Mouse (Mus musculus) brain, embryonic 14.5 days (tissue): ENCODE measurements around the gene Foxr2. TPM values are rescaled to one million over a fixed set of nuclear protein-coding genes. Genes with fewer than 3 reads are reported as not detected.

Source experiments
- DNase-seq: peaks from one replicate; pipeline ENCODE4 v3.0.0-alpha.2; 2011; ENCODE audit warnings: low read depth
- CTCF ChIP-seq: fragments of 200-500 bp; IDR thresholded peaks from 2 replicates; pipeline ENCODE4 v1.5.1; 2012; ENCODE audit warnings: inconsistent platforms, mild to moderate bottlenecking, moderate library complexity, borderline replicate concordance; ENCODE audit not compliant: insufficient read depth, insufficient read length; ENCODE audit errors: extremely low read depth
- POLR2A ChIP-seq: fragments of 200-500 bp; IDR thresholded peaks from 2 replicates; pipeline ENCODE4 v1.6.1; 2012; ENCODE audit warnings: mild to moderate bottlenecking, inconsistent platforms, borderline replicate concordance; ENCODE audit not compliant: poor library complexity, insufficient read depth, insufficient read length, severe bottlenecking; ENCODE audit errors: extremely low read depth
- polyA plus RNA-seq: library from polyadenylated mRNA; depleted of rRNA; stranded (reverse); fragments of >200 nt; gene quantifications from 2 replicates; pipeline ENCODE4 v1.2.3, GENCODE M21; 2012; rRNA removed

Foxr2 gene
- polyA plus RNA-seq: 1.3 and 1.6 TPM in 2 replicates

DNA sequence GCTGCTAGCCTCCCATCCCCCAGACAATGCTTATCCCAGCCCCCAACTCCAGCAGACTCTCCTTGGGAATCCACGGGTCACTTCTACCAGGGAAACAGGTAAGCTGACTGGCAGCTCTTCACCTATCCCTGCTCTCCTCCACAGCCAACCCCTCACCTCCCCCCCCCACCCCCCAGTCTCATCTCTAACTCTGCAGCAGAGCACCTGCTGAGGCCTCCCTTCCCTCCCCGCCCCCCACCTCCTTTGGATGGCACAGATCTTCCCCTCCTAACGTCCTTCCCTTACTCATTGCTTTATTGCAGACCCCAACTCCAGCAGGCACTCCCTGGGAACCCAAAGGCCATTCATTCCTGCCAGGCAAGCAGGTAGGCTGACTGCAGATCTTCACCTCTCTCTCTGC is at the start of gene Foxr2:
Gene Foxr2 (plus strand): TSS at position 301 of the 400 bp plus-strand sequence.
- DNase-seq: no peak
- TF ChIP-seq POLR2A: no peak
- TF ChIP-seq CTCF: no peak

DNA sequence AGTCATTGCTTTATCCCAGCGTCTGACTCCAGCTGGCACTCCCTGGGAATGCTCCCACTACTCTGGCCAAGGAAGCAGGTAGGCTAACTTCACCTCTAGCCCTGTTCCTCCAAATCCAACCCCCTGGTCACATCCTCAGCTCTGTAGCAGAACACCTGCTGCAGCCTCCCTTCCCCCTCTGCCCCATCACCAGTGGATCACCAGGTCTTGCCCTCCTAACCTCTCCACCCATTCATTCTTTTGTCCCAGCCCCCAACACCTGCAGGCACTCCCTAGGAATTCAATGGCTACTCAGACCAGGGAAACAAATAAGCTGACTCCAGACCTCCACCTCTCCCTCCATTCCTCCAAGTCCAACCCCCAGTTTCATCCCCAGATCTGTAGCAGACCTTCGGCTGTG is 427 bp downstream of the Foxr2 start:
- TF ChIP-seq POLR2A (no peak), CTCF (no peak)
- DNase-seq: no peak

DNA sequence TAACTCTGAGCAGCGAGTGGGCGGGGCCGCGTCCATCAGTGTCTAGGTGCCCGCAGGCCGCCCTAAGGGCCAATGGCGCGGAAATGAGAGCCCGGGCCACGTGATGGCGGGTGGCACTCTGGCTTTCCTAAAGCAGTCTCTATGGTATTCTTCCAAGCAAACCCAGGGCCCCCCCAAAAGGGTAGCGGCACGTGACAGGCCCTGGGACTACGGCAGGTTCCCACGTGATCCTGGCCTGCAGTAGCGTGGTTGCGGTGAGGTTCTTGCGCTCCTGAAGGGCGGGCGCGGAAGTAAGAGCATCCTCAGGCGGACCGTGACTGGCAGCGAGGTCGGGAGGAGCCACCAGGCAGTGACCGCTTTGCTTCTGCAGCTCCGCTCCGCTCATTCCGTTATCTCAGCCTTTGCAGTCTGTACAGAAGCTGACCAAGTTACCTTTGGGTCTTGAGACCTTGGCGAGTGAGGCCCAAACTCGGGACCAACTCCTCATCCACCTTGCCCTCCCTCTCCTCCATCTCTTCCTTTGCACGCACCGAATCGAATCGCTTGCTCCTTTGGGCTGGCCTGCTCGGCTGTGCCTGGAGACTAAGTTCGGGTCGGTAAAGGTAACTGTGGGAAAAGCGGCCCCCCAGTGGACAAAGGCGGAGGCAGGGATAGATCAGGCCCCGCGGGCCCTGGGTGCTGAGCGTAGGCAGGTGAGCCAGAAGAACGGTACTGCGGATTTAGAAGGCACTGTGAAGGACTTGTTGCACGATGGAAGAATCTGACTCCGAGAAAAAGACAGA is 21.3 kb downstream of the Foxr2 start, which contains the start of gene Rragb:
Gene Rragb (plus strand): TSS at position 248 of the 782 bp plus-strand sequence.
- DNase-seq: peak; percentile 95
- no peak for TF ChIP-seq POLR2A
- TF ChIP-seq CTCF: peak; percentile 38; the same call in 1 of the 2 replicates

DNA sequence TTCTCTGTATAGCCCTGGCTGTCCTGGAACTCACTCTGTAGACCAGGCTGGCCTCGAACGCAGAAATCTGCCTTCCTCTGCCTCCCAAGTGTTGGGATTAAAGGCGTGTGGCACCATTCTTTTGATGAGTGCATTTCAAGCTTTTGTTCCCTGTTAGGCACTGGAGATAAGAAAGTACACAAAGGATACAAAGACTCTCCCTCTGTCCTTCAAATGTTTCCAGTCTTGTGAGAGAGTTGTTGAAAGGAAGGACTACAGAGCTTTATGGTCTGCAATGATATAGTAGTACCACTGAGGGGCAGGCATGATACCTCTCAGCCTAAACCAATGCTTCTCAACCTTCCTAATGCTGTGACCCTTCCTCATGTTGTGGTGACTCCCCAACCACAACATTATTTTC is 24.1 kb downstream of the Foxr2 start:
- peak; percentile 1 for DNase-seq
- no peak for TF ChIP-seq CTCF
- no peak for TF ChIP-seq POLR2A

DNA sequence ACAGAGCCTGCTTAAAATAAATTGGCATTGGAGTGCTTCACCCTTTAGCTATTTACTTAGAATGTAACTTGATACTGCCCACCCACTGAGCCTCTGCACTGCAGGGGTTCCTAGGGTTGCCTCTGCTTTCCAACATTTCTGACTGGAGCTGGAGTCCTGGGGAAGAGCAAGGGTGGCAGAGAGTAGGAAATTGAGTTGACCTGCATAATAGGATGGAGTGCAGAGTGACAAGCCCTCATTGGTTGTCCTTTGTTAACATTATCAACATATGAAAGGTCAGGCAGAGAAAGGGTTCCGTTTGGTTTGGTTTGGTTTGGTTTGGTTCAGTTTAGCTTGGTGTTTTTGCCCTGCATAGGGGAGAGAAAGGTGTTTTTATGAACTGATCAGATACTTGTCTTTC is 33.2 kb downstream of the Foxr2 start:
- no peak for DNase-seq

DNA sequence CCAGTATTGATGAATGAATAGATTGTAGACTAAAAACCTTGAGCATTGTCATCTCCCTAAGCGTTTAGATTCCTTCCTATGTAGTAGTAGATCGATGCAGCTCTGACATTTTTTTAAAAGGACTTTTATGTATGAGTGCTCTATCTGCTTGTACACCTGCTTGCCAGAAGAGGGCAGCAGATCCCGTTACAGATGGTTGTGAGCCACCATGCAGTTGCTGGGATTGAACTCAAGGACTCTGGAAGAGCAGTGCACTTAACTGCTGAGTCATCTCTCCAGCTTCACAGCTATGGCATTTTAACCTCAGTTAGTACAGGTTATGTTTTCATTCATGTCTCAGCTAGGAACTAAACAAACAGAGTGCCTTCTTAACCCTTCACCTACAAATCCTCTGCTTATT is 36.7 kb downstream of the Foxr2 start:
- peak; percentile 40 for DNase-seq
- TF ChIP-seq CTCF (peak; percentile 54; the same call in 1 of the 2 replicates), POLR2A (no peak)

More for the DNA sequence above, 33.2 kb downstream of the Foxr2 start:
- TF ChIP-seq CTCF (no peak), POLR2A (no peak)

DNA sequence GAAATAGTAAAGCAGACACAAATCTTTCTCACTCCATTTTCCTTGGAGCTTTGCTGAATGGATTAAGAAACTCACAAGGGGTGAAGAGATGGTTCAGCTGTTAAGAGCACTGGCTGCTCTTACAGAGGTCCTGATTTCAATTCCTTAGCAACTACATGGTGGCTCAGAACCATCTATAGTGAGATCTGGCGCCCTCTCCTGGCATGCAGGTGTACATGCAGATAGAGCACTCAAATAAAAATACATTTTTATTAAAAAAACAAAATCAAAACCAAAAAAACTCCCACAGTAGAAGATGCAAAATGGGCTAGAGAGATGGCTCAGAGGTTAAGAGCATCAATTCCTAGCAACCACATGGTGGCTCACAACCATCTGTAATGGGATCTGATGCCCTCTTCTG is 56.2 kb downstream of the Foxr2 start:
- DNase-seq: peak; percentile 19
- TF ChIP-seq POLR2A (no peak), CTCF (peak; percentile 27; the same call in 1 of the 2 replicates)

DNA sequence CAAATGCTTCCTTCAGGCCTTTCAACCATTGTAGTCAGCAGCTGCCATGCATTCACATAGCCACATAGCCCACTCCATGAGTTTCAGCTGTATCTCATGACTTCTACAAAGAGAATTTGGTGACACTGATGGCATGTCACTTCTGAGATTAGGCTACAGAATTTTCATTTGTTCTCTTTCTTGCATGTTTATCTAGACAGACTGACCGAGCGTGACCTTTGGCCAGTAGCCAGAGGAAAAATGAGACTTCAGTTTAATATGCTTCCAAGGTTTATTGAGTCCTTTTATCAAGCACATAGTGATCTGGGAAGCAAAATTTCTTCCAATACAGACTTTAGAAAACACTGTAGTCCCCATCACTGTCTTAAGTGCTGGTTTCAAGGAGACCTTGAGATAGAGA is 63.6 kb downstream of the Foxr2 start:
- DNase-seq: no peak
- TF ChIP-seq CTCF: no peak
- TF ChIP-seq POLR2A: no peak

Other genes starting within 250 kb of the Foxr2 start
- 1.8 and 2.3 TPM in 2 replicates for gene Usp51, start 112.3 kb upstream of the Foxr2 start, polyA plus RNA-seq
- 77.9 and 89.3 TPM in 2 replicates for gene Mageh1, start 81.2 kb upstream of the Foxr2 start, polyA plus RNA-seq
- 46.1 and 48.3 TPM in 2 replicates for gene Rragb, start 21.2 kb downstream of the Foxr2 start, polyA plus RNA-seq
- gene Klf8, start 118.7 kb downstream of the Foxr2 start, polyA plus RNA-seq: 9.4 and 10.1 TPM in 2 replicates